Mouse (Mus musculus): ENCODE results near the gene Gzme.

GRCm38 (mm10) chr14:56098940-56099339 lies 21.5 kb downstream of the Gzme start:
- no peak for TF ChIP-seq POLR2A (IDR thresholded peaks at IDR 0.05; ENCODE audit: borderline replicate concordance, extremely low read depth, insufficient read depth, insufficient read length, poor library complexity, severe bottlenecking)
- TF ChIP-seq CTCF (IDR thresholded peaks at IDR 0.05; ENCODE audit: borderline replicate concordance, extremely low read depth, insufficient read depth, insufficient read length), result peak; percentile 37; the same call in 1 of the 2 replicates

Measured in brain, embryonic 14.5 days (tissue).